Mouse (Mus musculus): Measurements from ENCODE around the gene Prkaca. TPM values are rescaled to one million over a fixed set of nuclear protein-coding genes. Genes with fewer than 3 reads are reported as not detected.

The Prkaca gene
- total and polyA plus RNA-seq, 3 experiments, result 24.7 to 74.9 TPM; not detected in 1

- no peaks in the 10 kb centered on the region for H3K9me3 ChIP-seq (replicated peaks; ENCODE audit: insufficient read depth, low read length)
- H3K36me3 ChIP-seq (ENCODE audit: control insufficient read depth in 1 of 2, insufficient read depth in 2 of 2, low read length in 2 of 2), result no peaks in the 10 kb centered on the region; a peak in 2 of 4 replicates
- no peaks in the 10 kb centered on the region for H3K27me3 ChIP-seq (ENCODE audit: control insufficient read depth in 1 of 2, insufficient read depth in 2 of 2, low read length in 2 of 2)
- H3K4me1 ChIP-seq (ENCODE audit: control insufficient read depth in 1 of 2, insufficient read depth in 2 of 2, low read length in 2 of 2), result no peaks in the 10 kb centered on the region
- TF ChIP-seq MAFK (IDR thresholded peaks at IDR 0.05; ENCODE audit: borderline replicate concordance, low read depth, low read length) (no peak), GATA1 (IDR thresholded peaks at IDR 0.05; ENCODE audit: low read depth, low read length) (no peak), TAL1 (IDR thresholded peaks at IDR 0.05; ENCODE audit: low read length) (no peak), GABPA (IDR thresholded peaks at IDR 0.05; ENCODE audit: low read depth, low read length) (no peak), MXI1 (IDR thresholded peaks at IDR 0.05; ENCODE audit: low read depth, low read length) (no peak), KAT2A (conservative IDR thresholded peaks at IDR 0.05; ENCODE audit: low read depth, low read length) (no peak), ZC3H11A (IDR thresholded peaks at IDR 0.05; ENCODE audit: low read depth, low read length) (no peak), SIN3A (IDR thresholded peaks at IDR 0.05; ENCODE audit: low read length) (no peak), ETS1 (IDR thresholded peaks at IDR 0.05; ENCODE audit: low read depth, low read length) (no peak)
- no peak overlapping the region for H3K4me3 ChIP-seq (ENCODE audit: control insufficient read depth in 1 of 2, insufficient read depth in 1 of 2, low read depth in 2 of 2, low read length in 2 of 2)
- no peak for DNase-seq (ENCODE audit: low read depth, low spot score)
- H3K9ac ChIP-seq (ENCODE audit: control insufficient read depth, low read depth, low read length, poor library complexity, severe bottlenecking), result no peak overlapping the region
- no peak overlapping the region for H3K27ac ChIP-seq (ENCODE audit: control insufficient read depth, low read depth, low read length)
- H3K79me2 ChIP-seq (ENCODE audit: control insufficient read depth, insufficient read depth, low read length, poor library complexity), result no peaks in the 10 kb centered on the region
Measured at GRCm38 (mm10) chr8:83934222-83934621, 38.6 kb upstream of the Prkaca start.

DNA sequence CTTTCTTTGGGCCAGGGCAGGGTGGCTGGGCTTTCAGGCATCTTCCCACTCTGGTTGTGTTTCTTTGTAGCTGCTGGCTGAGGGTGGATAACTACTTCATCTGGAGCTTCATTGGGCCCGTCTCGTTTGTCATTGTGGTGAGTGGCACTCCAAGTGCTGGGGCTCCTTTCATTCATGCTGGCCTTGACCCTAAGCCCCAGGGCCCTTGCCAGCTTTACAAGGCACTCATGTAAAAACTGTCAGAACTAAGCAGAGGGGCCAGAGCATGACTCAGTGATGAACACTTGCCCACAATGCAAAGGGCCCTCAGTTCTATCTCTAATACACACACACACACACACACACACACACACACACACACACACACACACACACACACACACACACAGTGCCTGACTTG, 37.8 kb upstream of the Prkaca start:
- no peaks in the 10 kb centered on the region for H3K4me1 ChIP-seq (ENCODE audit: control insufficient read depth in 1 of 2, insufficient read depth in 2 of 2, low read length in 2 of 2)
- H3K27ac ChIP-seq (ENCODE audit: control insufficient read depth, low read depth, low read length), result no peak overlapping the region
- H3K9ac ChIP-seq (ENCODE audit: control insufficient read depth, low read depth, low read length, poor library complexity, severe bottlenecking), result no peak overlapping the region
- no peak for TF ChIP-seq SIN3A (IDR thresholded peaks at IDR 0.05; ENCODE audit: low read length)
- TF ChIP-seq MYB (IDR thresholded peaks at IDR 0.05; ENCODE audit: low read depth, low read length), result no peak
- TF ChIP-seq TBP (IDR thresholded peaks at IDR 0.05; ENCODE audit: low read depth, low read length), result no peak
- H3K4me3 ChIP-seq (ENCODE audit: control insufficient read depth in 1 of 2, insufficient read depth in 1 of 2, low read depth in 2 of 2, low read length in 2 of 2), result no peak overlapping the region
- H3K79me2 ChIP-seq (ENCODE audit: control insufficient read depth, insufficient read depth, low read length, poor library complexity), result no peaks in the 10 kb centered on the region
- H3K27me3 ChIP-seq (ENCODE audit: control insufficient read depth in 1 of 2, insufficient read depth in 2 of 2, low read length in 2 of 2), result no peaks in the 10 kb centered on the region
- H3K36me3 ChIP-seq (ENCODE audit: control insufficient read depth in 1 of 2, insufficient read depth in 2 of 2, low read length in 2 of 2), result no peaks in the 10 kb centered on the region; a peak in 2 of 4 replicates
- no peak for DNase-seq (ENCODE audit: low read depth, low spot score)
- H3K9me3 ChIP-seq (replicated peaks; ENCODE audit: insufficient read depth, low read length), result no peaks in the 10 kb centered on the region

DNA sequence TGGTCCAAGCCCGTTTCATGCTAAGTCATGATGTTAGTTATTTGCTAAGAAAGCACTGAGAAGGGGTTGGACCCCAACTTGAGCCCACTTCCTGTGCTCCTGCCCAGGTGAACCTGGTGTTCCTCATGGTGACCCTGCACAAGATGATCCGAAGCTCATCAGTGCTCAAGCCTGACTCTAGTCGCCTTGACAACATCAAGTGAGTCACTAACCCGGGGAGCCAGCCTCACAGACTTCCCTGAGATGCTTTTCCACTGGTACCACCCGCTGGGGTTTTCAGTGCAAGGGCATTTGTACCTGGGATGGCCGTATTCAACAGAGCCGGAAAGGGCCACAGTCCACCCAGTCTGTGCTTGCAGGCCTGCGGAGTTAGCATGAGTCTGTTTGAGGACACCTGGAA, 37.4 kb upstream of the Prkaca start:
- Histone ChIP-seq H3K36me3 (ENCODE audit: control insufficient read depth in 1 of 2, insufficient read depth in 2 of 2, low read length in 2 of 2) (no peaks in the 10 kb centered on the region; a peak in 2 of 4 replicates), H3K27me3 (ENCODE audit: control insufficient read depth in 1 of 2, insufficient read depth in 2 of 2, low read length in 2 of 2) (no peaks in the 10 kb centered on the region)

More for the DNA sequence above, 37.4 kb upstream of the Prkaca start:
- no peak for DNase-seq (ENCODE audit: low read depth, low spot score)
- TF ChIP-seq E2F4 (IDR thresholded peaks at IDR 0.05; ENCODE audit: borderline replicate concordance, low read depth, low read length) (no peak), BHLHE40 (IDR thresholded peaks at IDR 0.05; ENCODE audit: borderline replicate concordance, low read depth, low read length) (no peak), SMC3 (IDR thresholded peaks at IDR 0.05; ENCODE audit: low read depth, low read length) (no peak), TCF12 (IDR thresholded peaks at IDR 0.05; ENCODE audit: low read depth, low read length) (no peak), TAL1 (IDR thresholded peaks at IDR 0.05; ENCODE audit: low read length) (no peak), CHD2 (IDR thresholded peaks at IDR 0.05; ENCODE audit: low read length) (no peak), HCFC1 (IDR thresholded peaks at IDR 0.05; ENCODE audit: low read depth, low read length) (no peak), TBP (IDR thresholded peaks at IDR 0.05; ENCODE audit: low read depth, low read length) (no peak), CHD1 (IDR thresholded peaks at IDR 0.05; ENCODE audit: low read depth, low read length) (no peak), ELF1 (IDR thresholded peaks at IDR 0.05; ENCODE audit: low read depth, low read length) (no peak)
- Histone ChIP-seq H3K4me3 (ENCODE audit: control insufficient read depth in 1 of 2, insufficient read depth in 1 of 2, low read depth in 2 of 2, low read length in 2 of 2) (no peak overlapping the region), H3K9me3 (replicated peaks; ENCODE audit: insufficient read depth, low read length) (no peaks in the 10 kb centered on the region), H3K79me2 (ENCODE audit: control insufficient read depth, insufficient read depth, low read length, poor library complexity) (no peaks in the 10 kb centered on the region), H3K9ac (ENCODE audit: control insufficient read depth, low read depth, low read length, poor library complexity, severe bottlenecking) (no peak overlapping the region), H3K4me1 (ENCODE audit: control insufficient read depth in 1 of 2, insufficient read depth in 2 of 2, low read length in 2 of 2) (no peaks in the 10 kb centered on the region), H3K27ac (ENCODE audit: control insufficient read depth, low read depth, low read length) (no peak overlapping the region)

Data from MEL (cell line).